Mouse (Mus musculus): ENCODE measurements around the gene Cx3cr1. TPM values are rescaled to one million over a fixed set of nuclear protein-coding genes. Genes with fewer than 3 reads are reported as not detected.

Gene Cx3cr1
- polyA plus RNA-seq, 1 experiment from 2014 or later, result 7.0 TPM

DNA sequence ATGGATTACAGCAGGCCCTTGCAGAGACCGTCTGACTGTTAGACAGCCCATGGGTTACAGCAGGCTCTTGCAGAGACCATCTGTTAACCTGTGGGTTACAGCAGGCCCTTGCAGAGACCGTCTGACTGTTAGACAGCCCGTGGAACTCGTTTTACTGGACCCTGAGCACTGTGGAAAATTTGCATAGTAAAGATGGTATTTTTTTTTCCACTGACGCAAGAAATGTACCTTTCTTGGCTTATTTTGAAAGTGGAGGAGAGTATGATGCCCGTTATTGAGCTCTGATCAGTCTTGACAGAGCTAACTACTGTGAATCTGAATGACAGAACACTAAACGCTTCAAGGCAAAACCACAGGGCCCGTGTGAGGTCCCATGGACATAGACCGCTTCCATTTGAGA, 13.5 kb downstream of the Cx3cr1 start:
- Histone ChIP-seq H3K27me3 (replicated peaks; ENCODE audit: control insufficient read depth, insufficient read depth, low read length) (no peaks in the 10 kb centered on the region), H3K36me3 (ENCODE audit: control insufficient read depth, insufficient read depth, low read length) (no peaks in the 10 kb centered on the region), H3K9me3 (ENCODE audit: control insufficient read depth, low read length) (no peaks in the 10 kb centered on the region), H3K4me3 (ENCODE audit: low read depth, low read length) (no peak overlapping the region), H3K4me1 (replicated peaks; ENCODE audit: control insufficient read depth, insufficient read depth, low read length) (no peaks in the 10 kb centered on the region), H3K4me2 (no peak overlapping the region), H3K9ac (ENCODE audit: low read depth, low read length) (no peak overlapping the region), H3K27ac (ENCODE audit: low read depth, low read length) (no peak overlapping the region)
- WGBS, result 77% methylated on average over 9 of the region's 9 CpGs
- no peak for ATAC-seq (replicated peaks; ENCODE audit: low FRiP score)
- DNase-seq (ENCODE audit: low spot score), result no peak

DNA sequence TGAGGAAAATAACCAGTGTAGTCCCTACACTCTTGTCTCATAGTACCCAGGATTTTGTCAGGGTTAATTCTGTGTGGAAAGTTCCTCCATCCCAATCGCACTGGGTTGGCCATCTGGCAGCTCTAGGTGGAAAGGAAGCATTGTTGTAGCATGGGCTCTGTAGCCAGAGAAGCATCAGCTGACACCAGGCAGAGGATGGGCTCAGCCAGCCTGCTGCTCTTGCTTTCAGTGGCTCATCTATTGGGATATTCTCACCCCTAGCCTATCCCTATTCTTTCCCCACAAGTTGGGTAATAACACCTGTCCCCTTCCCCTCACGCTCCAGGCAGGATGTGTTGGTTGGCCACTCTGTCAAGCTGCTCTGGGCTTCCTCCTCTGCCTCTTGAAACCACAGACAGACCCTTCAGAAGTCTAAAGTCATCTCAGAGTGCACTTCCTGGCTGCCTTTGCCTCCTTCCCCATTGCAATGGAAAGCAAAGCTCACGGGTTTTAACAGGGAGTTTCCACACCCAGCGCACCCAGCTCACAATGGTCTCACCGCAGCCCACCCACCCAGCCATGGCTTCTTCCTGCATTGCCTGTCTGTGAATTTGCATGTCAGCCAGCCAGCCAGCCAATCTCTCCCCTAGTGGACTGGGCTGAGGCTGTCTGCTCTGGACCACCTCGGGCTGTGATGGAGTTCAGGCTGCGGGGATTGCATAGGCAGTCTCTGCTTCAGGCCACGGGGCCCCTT, 15.0 kb downstream of the Cx3cr1 start:
- no peaks in the 10 kb centered on the region for H3K4me1 ChIP-seq (replicated peaks; ENCODE audit: control insufficient read depth, insufficient read depth, low read length)
- ATAC-seq (replicated peaks; ENCODE audit: low FRiP score) (no peak), DNase-seq (ENCODE audit: low spot score) (no peak)
- H3K9ac ChIP-seq (ENCODE audit: low read depth, low read length), result no peak overlapping the region
- H3K36me3 ChIP-seq (ENCODE audit: control insufficient read depth, insufficient read depth, low read length), result no peaks in the 10 kb centered on the region
- no peak overlapping the region for H3K27ac ChIP-seq (ENCODE audit: low read depth, low read length)
- no peak overlapping the region for H3K4me2 ChIP-seq
- no peak overlapping the region for H3K4me3 ChIP-seq (ENCODE audit: low read depth, low read length)
- H3K9me3 ChIP-seq (ENCODE audit: control insufficient read depth, low read length), result no peaks in the 10 kb centered on the region
- 36% methylated on average over 8 of the region's 8 CpGs for WGBS
- no peaks in the 10 kb centered on the region for H3K27me3 ChIP-seq (replicated peaks; ENCODE audit: control insufficient read depth, insufficient read depth, low read length)

DNA sequence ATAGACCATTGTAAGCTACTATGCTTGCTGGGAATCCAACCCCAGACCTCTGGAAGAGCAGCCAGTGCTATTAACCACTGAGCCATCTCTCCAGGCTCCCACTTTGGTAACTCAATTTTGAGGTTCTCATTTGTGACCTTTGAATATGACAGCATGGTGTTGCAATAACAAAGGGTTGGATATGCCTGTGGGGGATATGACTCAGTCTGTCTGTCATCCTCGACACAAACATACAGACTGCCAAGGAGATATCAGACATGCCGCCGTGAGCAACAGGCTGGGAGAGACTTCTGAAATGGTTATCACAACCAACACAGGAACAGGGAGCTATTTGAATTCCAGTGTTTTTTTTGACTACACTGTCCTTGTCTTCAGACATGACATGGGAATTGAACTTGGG, 20.3 kb downstream of the Cx3cr1 start:
- ATAC-seq (replicated peaks; ENCODE audit: low FRiP score) (no peak), DNase-seq (ENCODE audit: low spot score) (no peak)
- no peak overlapping the region for H3K4me3 ChIP-seq (ENCODE audit: low read depth, low read length)
- 31% methylated on average over 3 of the region's 3 CpGs for WGBS
- H3K36me3 ChIP-seq (ENCODE audit: control insufficient read depth, insufficient read depth, low read length), result no peaks in the 10 kb centered on the region
- H3K4me2 ChIP-seq, result no peak overlapping the region
- H3K27me3 ChIP-seq (replicated peaks; ENCODE audit: control insufficient read depth, insufficient read depth, low read length), result no peaks in the 10 kb centered on the region
- H3K9me3 ChIP-seq (ENCODE audit: control insufficient read depth, low read length), result no peaks in the 10 kb centered on the region
- no peak overlapping the region for H3K27ac ChIP-seq (ENCODE audit: low read depth, low read length)
- no peak overlapping the region for H3K9ac ChIP-seq (ENCODE audit: low read depth, low read length)
- H3K4me1 ChIP-seq (replicated peaks; ENCODE audit: control insufficient read depth, insufficient read depth, low read length), result no peaks in the 10 kb centered on the region

DNA sequence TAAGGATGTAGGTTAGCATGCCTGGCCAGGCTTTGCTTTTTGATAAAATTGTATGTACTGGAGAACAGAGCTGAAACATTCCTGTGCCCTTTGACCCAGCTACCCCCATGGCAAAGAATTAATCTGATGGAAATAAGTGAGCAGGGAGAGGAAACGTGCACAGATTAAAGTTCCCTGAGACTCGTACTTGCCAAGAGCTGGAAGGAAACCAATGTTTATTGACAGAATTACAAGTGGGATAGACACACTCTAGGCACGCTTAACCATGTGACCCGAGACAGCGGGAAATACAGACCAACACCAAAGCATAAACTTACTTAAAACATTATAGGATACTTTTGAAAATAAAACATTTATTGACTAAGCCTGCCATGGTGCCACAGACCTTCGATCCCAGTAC, 21.2 kb downstream of the Cx3cr1 start:
- no peak overlapping the region for H3K27ac ChIP-seq (ENCODE audit: low read depth, low read length)
- H3K4me1 ChIP-seq (replicated peaks; ENCODE audit: control insufficient read depth, insufficient read depth, low read length), result no peaks in the 10 kb centered on the region
- H3K4me2 ChIP-seq, result no peak overlapping the region
- no peak overlapping the region for H3K9ac ChIP-seq (ENCODE audit: low read depth, low read length)
- ATAC-seq (replicated peaks; ENCODE audit: low FRiP score) (no peak), DNase-seq (ENCODE audit: low spot score) (no peak)
- H3K4me3 ChIP-seq (ENCODE audit: low read depth, low read length), result no peak overlapping the region
- 68% methylated on average over 6 of the region's 6 CpGs for WGBS
- no peaks in the 10 kb centered on the region for H3K36me3 ChIP-seq (ENCODE audit: control insufficient read depth, insufficient read depth, low read length)
- no peaks in the 10 kb centered on the region for H3K27me3 ChIP-seq (replicated peaks; ENCODE audit: control insufficient read depth, insufficient read depth, low read length)
- H3K9me3 ChIP-seq (ENCODE audit: control insufficient read depth, low read length), result no peaks in the 10 kb centered on the region

DNA sequence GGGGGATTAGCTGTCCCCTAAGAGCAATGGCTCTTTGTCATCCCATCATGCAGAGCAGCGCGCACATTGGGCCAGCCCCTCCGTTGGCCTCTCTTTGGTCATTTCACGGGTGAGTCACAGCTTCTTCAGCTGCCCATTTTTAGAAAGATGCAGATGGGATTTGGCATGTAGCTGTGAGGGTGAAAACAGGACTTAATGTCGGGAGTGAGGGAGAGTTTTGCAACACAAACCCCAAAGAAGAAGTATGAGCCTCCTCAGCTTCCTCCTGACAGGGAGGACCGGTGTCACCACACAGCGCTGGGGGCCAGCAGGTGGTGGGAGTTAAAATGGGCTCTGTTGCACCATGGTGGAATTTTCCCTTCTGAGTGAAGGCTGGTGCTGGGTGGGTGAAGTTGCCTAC, 26.6 kb downstream of the Cx3cr1 start:
- Histone ChIP-seq H3K27me3 (replicated peaks; ENCODE audit: control insufficient read depth, insufficient read depth, low read length) (no peaks in the 10 kb centered on the region), H3K4me2 (no peak overlapping the region), H3K4me3 (ENCODE audit: low read depth, low read length) (no peak overlapping the region), H3K36me3 (ENCODE audit: control insufficient read depth, insufficient read depth, low read length) (no peaks in the 10 kb centered on the region), H3K9me3 (ENCODE audit: control insufficient read depth, low read length) (no peaks in the 10 kb centered on the region), H3K27ac (ENCODE audit: low read depth, low read length) (no peak overlapping the region), H3K4me1 (replicated peaks; ENCODE audit: control insufficient read depth, insufficient read depth, low read length) (no peaks in the 10 kb centered on the region), H3K9ac (ENCODE audit: low read depth, low read length) (no peak overlapping the region)
- DNase-seq (ENCODE audit: low spot score) (no peak), ATAC-seq (replicated peaks; ENCODE audit: low FRiP score) (no peak)
- WGBS, result 65% methylated on average over 7 of the region's 7 CpGs

DNA sequence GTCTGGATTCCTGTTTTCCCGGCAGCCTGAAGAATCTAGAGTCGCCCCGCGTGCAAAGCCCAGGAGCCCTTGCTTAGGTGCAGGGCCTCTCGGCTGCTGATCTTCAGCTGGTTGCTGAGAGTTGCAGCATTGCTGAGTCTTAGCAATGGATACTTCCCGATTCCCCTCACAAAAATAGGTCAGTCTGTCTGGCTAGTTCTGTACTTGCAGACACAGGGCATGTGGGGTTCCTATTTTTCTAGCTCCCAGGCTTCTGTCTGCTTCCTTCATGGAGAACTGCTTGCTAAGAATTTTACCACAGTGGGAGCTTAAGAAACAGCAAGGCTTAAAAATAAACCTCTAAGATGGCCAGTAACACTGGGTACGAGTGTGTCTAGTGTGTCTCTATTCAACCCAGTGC, 32.3 kb downstream of the Cx3cr1 start:
- Histone ChIP-seq H3K4me1 (replicated peaks; ENCODE audit: control insufficient read depth, insufficient read depth, low read length) (no peaks in the 10 kb centered on the region), H3K27me3 (replicated peaks; ENCODE audit: control insufficient read depth, insufficient read depth, low read length) (no peaks in the 10 kb centered on the region), H3K4me3 (ENCODE audit: low read depth, low read length) (no peak overlapping the region), H3K9me3 (ENCODE audit: control insufficient read depth, low read length) (no peaks in the 10 kb centered on the region), H3K27ac (ENCODE audit: low read depth, low read length) (no peak overlapping the region), H3K36me3 (ENCODE audit: control insufficient read depth, insufficient read depth, low read length) (no peaks in the 10 kb centered on the region), H3K4me2 (no peak overlapping the region), H3K9ac (ENCODE audit: low read depth, low read length) (no peak overlapping the region)
- 70% methylated on average over 7 of the region's 7 CpGs for WGBS
- ATAC-seq (replicated peaks; ENCODE audit: low FRiP score), result no peak
- no peak for DNase-seq (ENCODE audit: low spot score)

DNA sequence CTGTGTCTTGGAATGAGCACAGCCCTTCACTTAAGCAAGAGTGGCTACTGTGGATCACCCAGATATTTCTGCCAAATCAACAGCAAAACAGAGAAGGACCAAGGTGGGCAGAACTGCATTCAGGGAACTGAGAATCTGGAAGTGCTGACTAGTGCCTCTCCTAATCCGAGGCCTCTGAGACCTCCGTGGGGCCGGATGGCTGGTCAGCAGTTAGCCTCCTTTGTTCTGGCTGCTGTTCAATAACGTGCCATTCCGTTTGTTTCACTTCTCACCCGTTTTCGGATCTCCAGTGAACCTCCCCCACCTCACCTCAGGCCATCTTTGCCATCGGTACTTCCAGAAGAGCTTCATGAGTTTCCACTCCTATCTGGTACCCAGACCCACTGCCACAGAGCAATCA, 35.3 kb downstream of the Cx3cr1 start:
- Histone ChIP-seq H3K27me3 (replicated peaks; ENCODE audit: control insufficient read depth, insufficient read depth, low read length) (no peaks in the 10 kb centered on the region), H3K4me2 (no peak overlapping the region), H3K9ac (ENCODE audit: low read depth, low read length) (no peak overlapping the region), H3K27ac (ENCODE audit: low read depth, low read length) (no peak overlapping the region), H3K9me3 (ENCODE audit: control insufficient read depth, low read length) (no peaks in the 10 kb centered on the region), H3K4me1 (replicated peaks; ENCODE audit: control insufficient read depth, insufficient read depth, low read length) (no peaks in the 10 kb centered on the region), H3K4me3 (ENCODE audit: low read depth, low read length) (no peak overlapping the region), H3K36me3 (ENCODE audit: control insufficient read depth, insufficient read depth, low read length) (no peaks in the 10 kb centered on the region)
- DNase-seq (ENCODE audit: low spot score) (no peak), ATAC-seq (replicated peaks; ENCODE audit: low FRiP score) (no peak)
- 70% methylated on average over 8 of the region's 8 CpGs for WGBS

DNA sequence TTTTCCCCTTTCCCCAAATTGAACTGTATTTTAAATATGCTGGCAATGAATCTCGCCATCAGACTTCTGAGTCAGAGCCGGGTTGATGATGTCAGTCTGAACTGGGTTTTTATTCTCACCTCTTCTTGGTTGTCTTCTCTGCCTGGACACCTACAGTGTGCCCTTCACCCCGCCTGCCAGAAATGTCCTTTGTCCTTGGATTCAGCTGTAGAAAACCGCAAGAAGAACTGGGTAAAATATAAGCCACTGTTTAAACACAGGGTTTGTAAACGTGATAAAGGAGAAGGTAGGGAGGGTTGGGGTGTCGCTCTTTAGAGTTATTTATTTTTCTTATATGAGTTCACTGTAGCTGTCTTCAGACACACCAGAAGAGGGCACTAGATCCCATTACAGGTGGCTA, 37.0 kb downstream of the Cx3cr1 start:
- H3K4me1 ChIP-seq (replicated peaks; ENCODE audit: control insufficient read depth, insufficient read depth, low read length), result no peaks in the 10 kb centered on the region
- DNase-seq (ENCODE audit: low spot score) (no peak), ATAC-seq (replicated peaks; ENCODE audit: low FRiP score) (no peak)
- no peaks in the 10 kb centered on the region for H3K27me3 ChIP-seq (replicated peaks; ENCODE audit: control insufficient read depth, insufficient read depth, low read length)
- H3K4me2 ChIP-seq, result no peak overlapping the region
- no peak overlapping the region for H3K9ac ChIP-seq (ENCODE audit: low read depth, low read length)
- no peak overlapping the region for H3K27ac ChIP-seq (ENCODE audit: low read depth, low read length)
- H3K4me3 ChIP-seq (ENCODE audit: low read depth, low read length), result no peak overlapping the region
- WGBS, result 73% methylated on average over 6 of the region's 6 CpGs
- no peaks in the 10 kb centered on the region for H3K36me3 ChIP-seq (ENCODE audit: control insufficient read depth, insufficient read depth, low read length)
- H3K9me3 ChIP-seq (ENCODE audit: control insufficient read depth, low read length), result no peaks in the 10 kb centered on the region

DNA sequence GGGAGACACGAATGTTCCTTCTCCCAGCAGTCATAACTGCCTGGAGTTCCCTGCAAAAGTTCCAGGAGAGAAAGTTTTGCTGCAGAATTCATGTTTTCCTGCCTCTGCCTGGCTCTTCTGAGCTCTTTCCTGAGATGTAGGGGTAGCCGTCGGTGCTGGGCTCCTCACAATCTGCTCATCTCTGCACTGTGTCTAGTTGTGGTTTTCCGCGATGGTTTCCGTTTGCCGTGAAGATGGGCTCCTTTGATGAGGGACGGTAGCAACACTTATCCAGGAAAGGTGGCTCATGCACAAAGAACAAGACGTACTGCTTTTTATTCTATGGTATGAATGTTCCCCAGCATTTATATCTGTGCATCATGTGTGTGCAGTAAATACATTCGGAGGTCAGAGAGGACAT, 39.3 kb downstream of the Cx3cr1 start:
- no peaks in the 10 kb centered on the region for H3K27me3 ChIP-seq (replicated peaks; ENCODE audit: control insufficient read depth, insufficient read depth, low read length)
- no peak overlapping the region for H3K9ac ChIP-seq (ENCODE audit: low read depth, low read length)
- ATAC-seq (replicated peaks; ENCODE audit: low FRiP score), result no peak
- no peak overlapping the region for H3K4me2 ChIP-seq
- DNase-seq (ENCODE audit: low spot score), result no peak
- H3K4me3 ChIP-seq (ENCODE audit: low read depth, low read length), result no peak overlapping the region
- H3K9me3 ChIP-seq (ENCODE audit: control insufficient read depth, low read length), result no peaks in the 10 kb centered on the region
- H3K27ac ChIP-seq (ENCODE audit: low read depth, low read length), result no peak overlapping the region
- H3K36me3 ChIP-seq (ENCODE audit: control insufficient read depth, insufficient read depth, low read length), result no peaks in the 10 kb centered on the region
- H3K4me1 ChIP-seq (replicated peaks; ENCODE audit: control insufficient read depth, insufficient read depth, low read length), result no peaks in the 10 kb centered on the region
- 47% methylated on average over 10 of the region's 10 CpGs for WGBS
